Mouse (Mus musculus): ENCODE data around the gene Ago3. TPM values are rescaled to one million over a fixed set of nuclear protein-coding genes. Genes with fewer than 3 reads are reported as not detected.

The Ago3 gene
- polyA plus RNA-seq, 1 experiment from 2014 or later, result 8.7 TPM

DNA sequence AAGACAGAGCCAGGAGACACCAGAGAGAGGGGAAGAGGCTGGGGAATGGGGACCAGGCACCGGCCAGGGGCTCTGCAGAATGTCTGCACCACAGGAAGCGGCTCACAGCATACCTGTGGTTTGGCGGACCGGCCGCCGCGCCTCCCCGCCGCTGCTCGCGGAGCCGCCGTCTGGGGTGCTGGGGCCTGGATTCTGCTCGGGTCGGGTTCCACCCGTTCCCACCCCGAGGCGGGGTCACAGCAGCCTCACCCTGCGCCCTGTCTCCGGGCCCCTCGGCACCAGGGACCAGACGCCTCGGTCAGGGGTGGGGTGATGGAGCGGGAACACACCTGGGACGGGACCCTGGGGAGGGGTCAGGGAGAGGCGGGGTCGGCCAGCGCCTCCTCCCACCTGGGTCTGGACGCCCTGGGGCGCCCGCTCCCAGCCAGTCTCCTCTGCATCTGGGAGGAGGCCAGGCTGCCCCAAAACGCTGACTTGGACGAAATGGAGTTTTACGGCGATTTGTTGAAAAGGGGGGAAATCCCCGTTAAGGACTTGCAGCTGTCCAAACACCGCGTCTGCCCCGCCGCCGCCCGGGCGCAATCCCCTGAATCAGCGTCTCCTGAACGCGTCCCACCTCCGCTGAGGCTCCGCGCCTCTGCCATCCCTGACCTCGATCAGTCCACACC is 128.3 kb downstream of the Ago3 start:
- no peak overlapping the region for H3K27ac ChIP-seq
- peak overlapping the region; percentile 36; the same call in 1 of the 2 replicates for H3K9ac ChIP-seq (ENCODE audit: low read depth, low read length)
- H3K4me1 ChIP-seq (replicated peaks; ENCODE audit: insufficient read depth, low read length), result peaks cover 22% of the 10 kb centered on the region
- H3K36me3 ChIP-seq (ENCODE audit: insufficient read depth, low read length), result no peaks in the 10 kb centered on the region
- WGBS, result 1% methylated on average over 49 of the region's 50 CpGs
- H3K27me3 ChIP-seq (ENCODE audit: insufficient read depth, low read length), result peaks cover 10% of the 10 kb centered on the region; the same call in 1 of the 2 replicates
- no peak for TF ChIP-seq CTCF (IDR thresholded peaks at IDR 0.05; ENCODE audit: low read depth)
- H3K4me3 ChIP-seq (replicated peaks; ENCODE audit: low read depth, low read length), result peak overlapping the region; percentile 34
- DNase-seq (ENCODE audit: low spot score) (no peak), ATAC-seq (replicated peaks; ENCODE audit: low FRiP score, low read depth) (0 out of 2 replicates have a peak, but pooled peaks have one; percentile 22)
- no peaks in the 10 kb centered on the region for H3K9me3 ChIP-seq (replicated peaks; ENCODE audit: low read length)
- peak overlapping the region; percentile 71 for H3K4me2 ChIP-seq (ENCODE audit: low read length)

GRCm38 (mm10) chr4:126296617-126297101 is 132.7 kb downstream of the Ago3 start:
- H3K36me3 ChIP-seq (ENCODE audit: insufficient read depth, low read length), result no peaks in the 10 kb centered on the region
- no peak overlapping the region for H3K27ac ChIP-seq
- H3K9ac ChIP-seq (ENCODE audit: low read depth, low read length), result peak overlapping the region; percentile 56
- TF ChIP-seq CTCF (IDR thresholded peaks at IDR 0.05; ENCODE audit: low read depth), result peak; percentile 25; the same call in 1 of the 2 replicates
- H3K4me2 ChIP-seq (ENCODE audit: low read length), result peak overlapping the region; percentile 57
- H3K9me3 ChIP-seq (replicated peaks; ENCODE audit: low read length), result no peaks in the 10 kb centered on the region
- WGBS, result 1% methylated on average over 34 of the region's 34 CpGs
- no peak; the same call in 1 of the 2 replicates for ATAC-seq (replicated peaks; ENCODE audit: low FRiP score, low read depth)
- H3K4me3 ChIP-seq (replicated peaks; ENCODE audit: low read depth, low read length), result peak overlapping the region; percentile 24
- peaks cover 21% of the 10 kb centered on the region for H3K4me1 ChIP-seq (replicated peaks; ENCODE audit: insufficient read depth, low read length)
- peak; percentile 69 for DNase-seq (ENCODE audit: low spot score)
- H3K27me3 ChIP-seq (ENCODE audit: insufficient read depth, low read length), result peaks cover 10% of the 10 kb centered on the region; the same call in 1 of the 2 replicates

GRCm38 (mm10) chr4:126295937-126296336 is 133.4 kb downstream of the Ago3 start:
- Histone ChIP-seq H3K4me1 (replicated peaks; ENCODE audit: insufficient read depth, low read length) (peaks cover 22% of the 10 kb centered on the region), H3K9me3 (replicated peaks; ENCODE audit: low read length) (no peaks in the 10 kb centered on the region), H3K27ac (no peak overlapping the region), H3K4me2 (ENCODE audit: low read length) (no peak overlapping the region), H3K9ac (ENCODE audit: low read depth, low read length) (no peak overlapping the region), H3K36me3 (ENCODE audit: insufficient read depth, low read length) (no peaks in the 10 kb centered on the region), H3K4me3 (replicated peaks; ENCODE audit: low read depth, low read length) (no peak overlapping the region), H3K27me3 (ENCODE audit: insufficient read depth, low read length) (peaks cover 10% of the 10 kb centered on the region; the same call in 1 of the 2 replicates)
- WGBS, result 45% methylated on average over 4 of the region's 4 CpGs
- DNase-seq (ENCODE audit: low spot score) (no peak), ATAC-seq (replicated peaks; ENCODE audit: low FRiP score, low read depth) (no peak)
- no peak for TF ChIP-seq CTCF (IDR thresholded peaks at IDR 0.05; ENCODE audit: low read depth)

DNA sequence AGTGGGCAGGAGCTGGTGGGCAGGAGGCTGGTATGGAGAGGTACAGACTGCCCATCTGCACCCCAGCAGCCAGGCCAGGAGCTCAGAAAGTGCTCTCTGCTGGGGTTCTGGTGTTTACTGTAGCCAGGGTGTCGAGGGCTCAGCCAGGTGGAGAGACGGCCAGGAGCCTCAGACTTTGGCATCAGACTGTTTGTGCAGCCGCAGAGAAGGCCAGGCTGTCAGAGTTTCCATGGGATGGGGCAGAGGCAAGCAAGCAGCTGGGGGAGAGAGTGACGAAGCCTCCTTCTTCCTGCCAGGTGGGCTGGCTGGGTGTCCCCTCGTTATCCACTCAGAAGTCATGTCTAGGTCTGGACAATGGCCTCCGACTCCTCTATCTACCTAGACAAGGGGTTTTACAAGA is 134.2 kb downstream of the Ago3 start:
- H3K9me3 ChIP-seq (replicated peaks; ENCODE audit: low read length), result no peaks in the 10 kb centered on the region
- peaks cover 19% of the 10 kb centered on the region for H3K4me1 ChIP-seq (replicated peaks; ENCODE audit: insufficient read depth, low read length)
- peaks cover 5% of the 10 kb centered on the region; the same call in 1 of the 2 replicates for H3K27me3 ChIP-seq (ENCODE audit: insufficient read depth, low read length)
- no peak overlapping the region for H3K27ac ChIP-seq
- no peak overlapping the region for H3K4me2 ChIP-seq (ENCODE audit: low read length)
- H3K36me3 ChIP-seq (ENCODE audit: insufficient read depth, low read length), result no peaks in the 10 kb centered on the region
- no peak overlapping the region for H3K9ac ChIP-seq (ENCODE audit: low read depth, low read length)
- 78% methylated on average over 6 of the region's 6 CpGs for WGBS
- ATAC-seq (replicated peaks; ENCODE audit: low FRiP score, low read depth) (no peak), DNase-seq (ENCODE audit: low spot score) (no peak)
- TF ChIP-seq CTCF (IDR thresholded peaks at IDR 0.05; ENCODE audit: low read depth), result no peak
- no peak overlapping the region for H3K4me3 ChIP-seq (replicated peaks; ENCODE audit: low read depth, low read length)

GRCm38 (mm10) chr4:126291196-126291595 is 138.2 kb downstream of the Ago3 start:
- Histone ChIP-seq H3K4me3 (replicated peaks; ENCODE audit: low read depth, low read length) (no peak overlapping the region), H3K36me3 (ENCODE audit: insufficient read depth, low read length) (no peaks in the 10 kb centered on the region), H3K4me1 (replicated peaks; ENCODE audit: insufficient read depth, low read length) (peaks cover 17% of the 10 kb centered on the region; the same call in 1 of the 2 replicates), H3K4me2 (ENCODE audit: low read length) (no peak overlapping the region), H3K9ac (ENCODE audit: low read depth, low read length) (no peak overlapping the region), H3K27me3 (ENCODE audit: insufficient read depth, low read length) (peaks cover 11% of the 10 kb centered on the region), H3K9me3 (replicated peaks; ENCODE audit: low read length) (no peaks in the 10 kb centered on the region), H3K27ac (no peak overlapping the region)
- ATAC-seq (replicated peaks; ENCODE audit: low FRiP score, low read depth) (no peak), DNase-seq (ENCODE audit: low spot score) (no peak)
- WGBS, result 24% methylated on average over 13 of the region's 13 CpGs
- TF ChIP-seq CTCF (IDR thresholded peaks at IDR 0.05; ENCODE audit: low read depth), result no peak

GRCm38 (mm10) chr4:126290314-126290713 is 139.0 kb downstream of the Ago3 start:
- Histone ChIP-seq H3K27me3 (ENCODE audit: insufficient read depth, low read length) (peaks cover 15% of the 10 kb centered on the region), H3K4me3 (replicated peaks; ENCODE audit: low read depth, low read length) (no peak overlapping the region), H3K9ac (ENCODE audit: low read depth, low read length) (no peak overlapping the region), H3K9me3 (replicated peaks; ENCODE audit: low read length) (no peaks in the 10 kb centered on the region), H3K27ac (no peak overlapping the region), H3K4me1 (replicated peaks; ENCODE audit: insufficient read depth, low read length) (peaks cover 17% of the 10 kb centered on the region; the same call in 1 of the 2 replicates), H3K36me3 (ENCODE audit: insufficient read depth, low read length) (no peaks in the 10 kb centered on the region), H3K4me2 (ENCODE audit: low read length) (no peak overlapping the region)
- 88% methylated on average over 8 of the region's 8 CpGs for WGBS
- DNase-seq (ENCODE audit: low spot score) (no peak), ATAC-seq (replicated peaks; ENCODE audit: low FRiP score, low read depth) (no peak)
- TF ChIP-seq CTCF (IDR thresholded peaks at IDR 0.05; ENCODE audit: low read depth), result no peak
